Mouse (Mus musculus): ENCODE measurements at regions not wholly inside any gene's neighbourhood (a gene's known extent, or its start where the extent isn't known, plus 50 kb on each side); places are given as distances from the start of the nearest gene placed in this dataset.
"Not testable (repeated sequence)": the region's sequence is repeated elsewhere in the genome, so short reads cannot be mapped to it uniquely, and the experiment has no call there.

DNA sequence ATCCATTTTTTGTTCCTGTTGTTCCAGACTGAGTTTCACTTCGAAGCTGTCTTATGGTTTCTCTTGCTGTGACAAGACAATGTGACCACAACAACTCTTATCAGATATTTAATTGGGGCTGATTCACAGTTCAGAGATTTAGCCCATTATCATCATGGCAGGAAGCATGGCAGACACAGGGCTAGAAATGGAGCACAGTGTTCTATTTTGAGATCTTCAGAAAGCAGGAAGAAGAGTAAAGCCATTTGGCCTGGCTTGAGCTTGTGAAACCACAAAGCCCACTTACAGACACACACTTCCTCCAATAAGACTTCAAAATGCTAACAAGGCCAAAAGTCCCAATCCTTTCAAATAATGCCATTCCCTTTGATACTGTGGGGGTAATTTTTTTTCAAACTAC is 670.4 kb upstream of the Cdh12 start:
- 11% methylated on average over 1 of the region's 1 CpGs for WGBS
- Histone ChIP-seq H3K4me1 (ENCODE audit: control insufficient read depth, insufficient read depth, low read length) (no peaks in the 10 kb centered on the region), H3K4me3 (replicated peaks; ENCODE audit: control insufficient read depth, low read depth, low read length) (no peak overlapping the region), H3K27ac (ENCODE audit: control insufficient read depth, insufficient read depth, low read depth, low read length, poor library complexity) (no peak overlapping the region)
- no peak for TF ChIP-seq POLR2A (IDR thresholded peaks at IDR 0.05; ENCODE audit: borderline replicate concordance, control insufficient read depth, low read depth, low read length)
- TF ChIP-seq CTCF (IDR thresholded peaks at IDR 0.05; ENCODE audit: control insufficient read depth, insufficient read depth, low read length): no peak

- Histone ChIP-seq H3K4me1 (ENCODE audit: control insufficient read depth, insufficient read depth, low read length) (no peaks in the 10 kb centered on the region), H3K27ac (ENCODE audit: control insufficient read depth, insufficient read depth, low read depth, low read length, poor library complexity) (no peak overlapping the region), H3K4me3 (replicated peaks; ENCODE audit: control insufficient read depth, low read depth, low read length) (no peak overlapping the region)
- WGBS: 61% methylated on average over 3 of the region's 3 CpGs
- TF ChIP-seq CTCF (IDR thresholded peaks at IDR 0.05; ENCODE audit: control insufficient read depth, insufficient read depth, low read length): no peak
- no peak for TF ChIP-seq POLR2A (IDR thresholded peaks at IDR 0.05; ENCODE audit: borderline replicate concordance, control insufficient read depth, low read depth, low read length)
Measured at GRCm38 (mm10) chr15:19783883-19784282, 665.2 kb upstream of the Cdh12 start.

GRCm38 (mm10) chr15:19806994-19807393 is 642.1 kb upstream of the Cdh12 start:
- no peaks in the 10 kb centered on the region for H3K4me1 ChIP-seq (ENCODE audit: control insufficient read depth, insufficient read depth, low read length)
- no peak overlapping the region for H3K27ac ChIP-seq (ENCODE audit: control insufficient read depth, insufficient read depth, low read depth, low read length, poor library complexity)
- H3K4me3 ChIP-seq (replicated peaks; ENCODE audit: control insufficient read depth, low read depth, low read length): no peak overlapping the region
- TF ChIP-seq CTCF (IDR thresholded peaks at IDR 0.05; ENCODE audit: control insufficient read depth, insufficient read depth, low read length): no peak
- TF ChIP-seq POLR2A (IDR thresholded peaks at IDR 0.05; ENCODE audit: borderline replicate concordance, control insufficient read depth, low read depth, low read length): no peak

DNA sequence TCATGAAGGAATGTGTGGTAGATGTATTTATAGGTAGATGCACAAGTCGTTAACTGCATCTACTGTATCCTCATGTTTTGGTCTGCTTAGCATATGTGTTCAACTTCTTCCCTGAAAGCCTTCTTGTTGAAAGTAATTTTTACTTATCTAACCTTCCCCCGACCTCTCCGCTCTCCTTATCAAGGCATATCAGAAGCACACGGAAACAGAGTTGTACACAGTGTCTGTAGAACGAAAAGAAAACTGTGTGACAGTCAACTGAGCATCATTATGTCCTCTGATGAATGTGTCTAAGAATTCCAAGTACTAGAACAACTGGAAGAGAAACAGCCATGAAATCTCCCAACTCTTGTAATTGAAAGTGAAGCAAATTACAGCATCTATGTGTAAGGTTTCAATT is 635.4 kb upstream of the Cdh12 start:
- Histone ChIP-seq H3K4me3 (replicated peaks; ENCODE audit: control insufficient read depth, low read depth, low read length) (no peak overlapping the region), H3K4me1 (ENCODE audit: control insufficient read depth, insufficient read depth, low read length) (no peaks in the 10 kb centered on the region), H3K27ac (ENCODE audit: control insufficient read depth, insufficient read depth, low read depth, low read length, poor library complexity) (no peak overlapping the region)
- no peak for TF ChIP-seq POLR2A (IDR thresholded peaks at IDR 0.05; ENCODE audit: borderline replicate concordance, control insufficient read depth, low read depth, low read length)
- no peak for TF ChIP-seq CTCF (IDR thresholded peaks at IDR 0.05; ENCODE audit: control insufficient read depth, insufficient read depth, low read length)
- WGBS: 77% methylated on average over 5 of the region's 5 CpGs

DNA sequence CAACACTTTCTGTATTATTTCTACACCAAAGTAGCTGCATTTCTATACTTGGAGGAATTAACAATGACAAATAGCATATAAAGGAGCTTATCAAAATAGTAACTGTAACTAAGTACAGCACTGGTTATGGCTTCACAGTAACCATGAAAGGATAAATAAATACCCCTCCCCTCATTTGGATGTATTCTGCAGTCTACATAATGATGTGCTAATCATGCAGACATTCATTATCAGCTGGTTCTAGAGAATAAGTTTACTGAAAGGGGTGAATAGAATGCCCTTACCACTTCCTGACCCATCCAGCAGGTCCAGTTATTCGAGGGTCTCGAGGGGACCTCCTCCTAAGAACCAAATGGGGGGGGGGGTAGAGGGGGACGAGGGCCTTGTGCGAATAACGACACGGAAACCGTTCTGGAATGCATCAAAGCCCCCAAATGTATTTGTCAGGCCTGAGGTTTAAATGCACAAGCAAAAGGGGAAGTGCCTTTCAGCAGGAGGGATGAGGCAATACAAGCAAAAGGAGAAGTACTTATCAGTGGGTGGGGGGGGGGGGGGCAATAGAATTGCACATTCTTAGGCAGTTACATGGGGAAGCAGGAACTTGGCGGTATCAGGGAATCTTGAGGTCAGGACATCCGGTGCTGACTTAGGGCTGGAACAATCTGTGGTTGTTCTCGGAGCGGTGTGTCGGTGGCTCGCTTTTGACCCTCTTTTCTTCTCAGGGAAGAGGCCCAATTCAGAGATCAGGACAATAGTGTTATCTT is 592.0 kb upstream of the Cdh12 start:
- H3K27ac ChIP-seq (ENCODE audit: control insufficient read depth, insufficient read depth, low read depth, low read length, poor library complexity): peak overlapping the region; percentile 39; the same call in 1 of the 2 replicates

GRCm38 (mm10) chr15:19857656-19858006 is 591.4 kb upstream of the Cdh12 start:
- Histone ChIP-seq H3K4me3 (replicated peaks; ENCODE audit: control insufficient read depth, low read depth, low read length) (no peak overlapping the region), H3K4me1 (ENCODE audit: control insufficient read depth, insufficient read depth, low read length) (no peaks in the 10 kb centered on the region; the same call in 1 of the 2 replicates), H3K27ac (ENCODE audit: control insufficient read depth, insufficient read depth, low read depth, low read length, poor library complexity) (peak overlapping the region; percentile 39; the same call in 1 of the 2 replicates)
- no peak for TF ChIP-seq POLR2A (IDR thresholded peaks at IDR 0.05; ENCODE audit: borderline replicate concordance, control insufficient read depth, low read depth, low read length)
- no peak for TF ChIP-seq CTCF (IDR thresholded peaks at IDR 0.05; ENCODE audit: control insufficient read depth, insufficient read depth, low read length)
- 4% methylated on average over 2 of the region's 2 CpGs for WGBS

More for the DNA sequence above, 592.0 kb upstream of the Cdh12 start:
- WGBS: 3% methylated on average over 13 of the region's 13 CpGs
- H3K4me1 ChIP-seq (ENCODE audit: control insufficient read depth, insufficient read depth, low read length); H3K4me3 ChIP-seq (replicated peaks; ENCODE audit: control insufficient read depth, low read depth, low read length): not testable (repeated sequence)

DNA sequence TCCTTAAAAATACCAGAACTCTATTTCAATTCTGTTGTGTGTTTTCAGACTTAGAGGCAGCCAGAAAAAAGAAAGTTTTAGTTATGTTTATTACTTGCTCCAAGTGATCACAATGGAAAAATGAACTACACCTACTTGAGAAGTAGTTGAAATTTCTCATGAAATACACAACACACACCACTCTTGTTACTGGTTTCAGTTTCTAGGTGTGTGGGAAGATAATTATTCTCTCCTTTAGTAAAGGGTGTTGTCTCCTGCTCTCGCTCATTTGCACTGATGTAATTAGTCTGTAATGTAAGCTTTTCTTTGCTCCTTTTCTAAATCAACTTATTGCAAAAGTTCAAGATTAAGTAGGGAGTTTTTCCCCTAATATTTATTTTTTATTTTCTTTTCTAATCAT is 590.4 kb upstream of the Cdh12 start:
- no peak for TF ChIP-seq POLR2A (IDR thresholded peaks at IDR 0.05; ENCODE audit: borderline replicate concordance, control insufficient read depth, low read depth, low read length)
- no peak for TF ChIP-seq CTCF (IDR thresholded peaks at IDR 0.05; ENCODE audit: control insufficient read depth, insufficient read depth, low read length)
- 63% methylated on average over 1 of the region's 1 CpGs for WGBS
- H3K4me1 ChIP-seq (ENCODE audit: control insufficient read depth, insufficient read depth, low read length): no peaks in the 10 kb centered on the region; the same call in 1 of the 2 replicates
- no peak overlapping the region for H3K4me3 ChIP-seq (replicated peaks; ENCODE audit: control insufficient read depth, low read depth, low read length)
- H3K27ac ChIP-seq (ENCODE audit: control insufficient read depth, insufficient read depth, low read depth, low read length, poor library complexity): no peak overlapping the region

GRCm38 (mm10) chr15:19863979-19864378 is 585.1 kb upstream of the Cdh12 start:
- no peak overlapping the region for H3K4me3 ChIP-seq (replicated peaks; ENCODE audit: control insufficient read depth, low read depth, low read length)
- TF ChIP-seq POLR2A (IDR thresholded peaks at IDR 0.05; ENCODE audit: borderline replicate concordance, control insufficient read depth, low read depth, low read length) (no peak), CTCF (IDR thresholded peaks at IDR 0.05; ENCODE audit: control insufficient read depth, insufficient read depth, low read length) (no peak)
- 41% methylated on average over 1 of the region's 1 CpGs for WGBS
- no peak overlapping the region for H3K27ac ChIP-seq (ENCODE audit: control insufficient read depth, insufficient read depth, low read depth, low read length, poor library complexity)
- no peaks in the 10 kb centered on the region for H3K4me1 ChIP-seq (ENCODE audit: control insufficient read depth, insufficient read depth, low read length)

GRCm38 (mm10) chr15:19866559-19866958 is 582.5 kb upstream of the Cdh12 start:
- Histone ChIP-seq H3K4me3 (replicated peaks; ENCODE audit: control insufficient read depth, low read depth, low read length) (no peak overlapping the region), H3K27ac (ENCODE audit: control insufficient read depth, insufficient read depth, low read depth, low read length, poor library complexity) (no peak overlapping the region), H3K4me1 (ENCODE audit: control insufficient read depth, insufficient read depth, low read length) (no peaks in the 10 kb centered on the region)
- 70% methylated on average over 1 of the region's 1 CpGs for WGBS
- TF ChIP-seq CTCF (IDR thresholded peaks at IDR 0.05; ENCODE audit: control insufficient read depth, insufficient read depth, low read length) (no peak), POLR2A (IDR thresholded peaks at IDR 0.05; ENCODE audit: borderline replicate concordance, control insufficient read depth, low read depth, low read length) (no peak)

All from bone marrow, adult 2 months (tissue).